Mouse (Mus musculus) kidney, embryonic 15.5 days (tissue): ENCODE measurements around the gene Polr2l. TPM values are rescaled to one million over a fixed set of nuclear protein-coding genes. Genes with fewer than 3 reads are reported as not detected.

Source experiments
- ATAC-seq: fragments of 200-750 bp; cut with Nextera tagmentation; replicated peaks from 2 replicates; pipeline ENCODE4 v1.8.0; 2017; ENCODE audit warnings: moderate TSS enrichment; ENCODE audit not compliant: low FRiP score
- H3K27ac ChIP-seq: fragments of 300-500 bp; sonication (generic); 2 replicates; pipeline ENCODE4 v1.5.1; 2015; ENCODE audit warnings: mild to moderate bottlenecking, inconsistent platforms
- H3K27me3 ChIP-seq: fragments of 300-500 bp; sonication (generic); 2 replicates; pipeline ENCODE4 v1.6.1; 2015; ENCODE audit warnings: inconsistent platforms
- H3K36me3 ChIP-seq: fragments of 300-500 bp; sonication (generic); 2 replicates; pipeline ENCODE4 v1.6.1; 2015; ENCODE audit warnings: inconsistent platforms
- H3K4me1 ChIP-seq: fragments of 300-500 bp; sonication (generic); 2 replicates; pipeline ENCODE4 v1.6.1; 2015; ENCODE audit warnings: inconsistent platforms
- H3K4me2 ChIP-seq: fragments of 300-500 bp; sonication (generic); 2 replicates; pipeline ENCODE4 v1.6.1; 2015; ENCODE audit warnings: moderate library complexity, mild to moderate bottlenecking, inconsistent platforms
- H3K4me3 ChIP-seq: fragments of 300-500 bp; sonication (generic); replicated peaks from 2 replicates; pipeline ENCODE4 v1.5.1; 2015; ENCODE audit warnings: mild to moderate bottlenecking, inconsistent platforms
- H3K9ac ChIP-seq: fragments of 300-500 bp; sonication (generic); 2 replicates; pipeline ENCODE4 v1.6.1; 2015; ENCODE audit warnings: mild to moderate bottlenecking, inconsistent platforms
- H3K9me3 ChIP-seq: fragments of 300-500 bp; sonication (generic); replicated peaks from 2 replicates; pipeline ENCODE4 v1.6.1; 2016; ENCODE audit warnings: inconsistent platforms
- WGBS: fragments of 180-500 bp; shearing (Covaris S2); methylation state at CpG from one replicate; pipeline ENCODE4 v1.1.7; 2015; ENCODE audit warnings: mixed read lengths; 5-methylcytosine and 5-hydroxymethylcytosine counted together
- polyA plus RNA-seq: library from polyadenylated mRNA; unstranded; fragments of >200 nt; fragmentation: Nextera tagmentation; extraction: Ambion mirVana; gene quantifications from 2 replicates; pipeline ENCODE4 v1.2.1, GENCODE M21; 2015

Gene Polr2l
- polyA plus RNA-seq, 1 experiment from 2014 or later, result 78.7 TPM

GRCm38 (mm10) chr7:141501820-141502555, 27.1 kb upstream of the Polr2l start:
- Histone ChIP-seq H3K27ac (no peak overlapping the region), H3K4me3 (no peak overlapping the region), H3K9me3 (no peaks in the 10 kb centered on the region), H3K9ac (no peak overlapping the region), H3K4me2 (no peak overlapping the region), H3K36me3 (peaks cover 15% of the 10 kb centered on the region), H3K4me1 (no peaks in the 10 kb centered on the region), H3K27me3 (no peaks in the 10 kb centered on the region)
- no peak for ATAC-seq
- 83% methylated on average over 7 of the region's 7 CpGs for WGBS

- no peak for ATAC-seq
Measured at GRCm38 (mm10) chr7:141497600-141497999, 22.7 kb upstream of the Polr2l start.

DNA sequence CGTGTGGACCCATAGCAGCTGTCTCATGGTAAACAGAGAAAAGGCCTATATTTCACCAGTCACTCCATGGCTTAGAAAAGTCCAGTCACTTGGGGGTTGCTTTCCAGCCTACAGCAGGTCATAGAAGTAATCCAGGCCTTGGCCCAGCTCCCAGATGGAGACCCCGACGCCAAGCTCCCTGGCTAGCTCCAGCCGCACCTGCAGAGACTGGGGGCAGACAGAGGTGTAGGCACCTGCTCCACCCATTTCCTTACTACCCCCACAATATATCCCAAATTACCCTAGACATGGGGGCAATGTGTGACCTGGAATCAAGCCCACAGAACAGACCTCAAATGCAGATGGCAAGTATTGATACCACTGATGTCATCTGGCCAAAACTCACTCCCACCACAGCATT, 21.0 kb upstream of the Polr2l start:
- Histone ChIP-seq H3K27ac (no peak overlapping the region), H3K9me3 (no peaks in the 10 kb centered on the region), H3K9ac (no peak overlapping the region), H3K4me2 (no peak overlapping the region), H3K4me1 (no peaks in the 10 kb centered on the region), H3K4me3 (no peak overlapping the region), H3K36me3 (peaks cover 56% of the 10 kb centered on the region), H3K27me3 (no peaks in the 10 kb centered on the region)
- ATAC-seq, result no peak
- WGBS, result 79% methylated on average over 4 of the region's 4 CpGs

More at GRCm38 (mm10) chr7:141497600-141497999, 22.7 kb upstream of the Polr2l start:
- no peaks in the 10 kb centered on the region for H3K9me3 ChIP-seq
- no peak overlapping the region for H3K4me3 ChIP-seq
- no peak overlapping the region for H3K9ac ChIP-seq
- no peaks in the 10 kb centered on the region for H3K4me1 ChIP-seq
- no peak overlapping the region for H3K4me2 ChIP-seq
- WGBS, result 93% methylated on average over 3 of the region's 3 CpGs
- peaks cover 42% of the 10 kb centered on the region for H3K36me3 ChIP-seq
- no peaks in the 10 kb centered on the region for H3K27me3 ChIP-seq
- no peak overlapping the region for H3K27ac ChIP-seq

DNA sequence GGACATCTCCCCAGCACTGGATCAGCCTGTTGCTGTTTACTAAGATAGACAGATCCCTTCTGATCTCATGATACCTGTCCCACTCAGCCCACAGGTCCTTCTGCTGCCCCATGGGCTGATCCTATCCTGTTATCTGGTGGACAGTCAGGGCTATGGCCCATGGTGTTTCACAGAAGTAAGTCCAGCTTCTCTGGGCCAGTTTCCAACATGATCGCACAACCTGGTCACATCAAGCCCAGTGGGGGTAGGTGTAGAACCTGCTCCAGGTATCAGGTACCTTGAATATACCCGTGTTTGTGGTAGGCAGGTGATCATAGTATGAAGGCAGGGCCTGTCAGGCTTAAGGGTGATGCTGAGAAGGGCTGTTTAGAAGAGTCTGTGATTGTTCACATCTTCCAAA, 20.4 kb upstream of the Polr2l start:
- Histone ChIP-seq H3K9me3 (no peaks in the 10 kb centered on the region), H3K4me1 (no peaks in the 10 kb centered on the region), H3K4me3 (no peak overlapping the region), H3K4me2 (no peak overlapping the region), H3K36me3 (peaks cover 53% of the 10 kb centered on the region), H3K27me3 (no peaks in the 10 kb centered on the region), H3K27ac (no peak overlapping the region), H3K9ac (no peak overlapping the region)
- 84% methylated on average over 2 of the region's 2 CpGs for WGBS
- no peak for ATAC-seq

DNA sequence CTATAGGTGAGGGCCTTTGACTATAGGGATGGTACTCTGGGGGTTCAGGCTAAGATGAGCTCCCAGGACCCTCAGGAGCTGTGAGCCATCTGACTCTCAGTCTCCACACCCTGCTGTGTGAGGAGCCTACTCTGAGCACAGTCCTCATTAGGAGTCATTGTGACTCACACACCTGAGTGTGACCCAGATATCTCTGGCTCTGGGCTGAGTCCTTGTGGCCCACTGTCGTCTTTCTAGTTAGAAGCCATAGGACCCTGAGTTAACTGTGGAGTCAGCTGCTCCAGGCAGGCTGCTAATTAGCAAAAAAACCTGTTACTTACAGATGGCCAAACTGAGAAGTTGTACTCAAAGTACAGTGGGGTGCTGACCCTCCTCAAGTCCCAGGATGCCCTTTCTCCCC, 18.8 kb upstream of the Polr2l start:
- WGBS, result 90% methylated on average over 1 of the region's 1 CpGs
- H3K9me3 ChIP-seq, result no peaks in the 10 kb centered on the region
- no peaks in the 10 kb centered on the region for H3K4me1 ChIP-seq
- H3K9ac ChIP-seq, result no peak overlapping the region
- no peak for ATAC-seq
- H3K27ac ChIP-seq, result no peak overlapping the region
- no peak overlapping the region for H3K4me2 ChIP-seq
- no peaks in the 10 kb centered on the region for H3K27me3 ChIP-seq
- peaks cover 57% of the 10 kb centered on the region for H3K36me3 ChIP-seq
- no peak overlapping the region for H3K4me3 ChIP-seq

DNA sequence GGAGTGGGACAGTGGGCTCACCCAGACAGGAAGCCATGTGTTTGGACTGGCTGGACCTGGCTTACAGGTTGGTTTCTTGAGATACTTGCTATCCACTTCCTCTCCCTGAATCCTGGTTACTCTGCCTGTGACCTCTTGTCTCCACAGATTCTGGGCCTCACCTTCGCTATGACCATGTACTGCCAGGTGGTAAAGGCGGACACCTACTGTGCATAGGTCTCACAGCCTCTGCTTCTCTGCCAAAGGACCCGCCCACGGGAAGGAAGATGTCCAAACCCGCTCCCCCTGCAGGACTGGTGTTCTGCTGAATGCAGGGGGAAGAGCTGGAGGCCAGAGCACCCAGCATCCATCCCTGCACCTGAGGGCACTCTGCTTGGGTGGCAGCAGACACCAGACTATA, 17.8 kb upstream of the Polr2l start:
- no peak overlapping the region for H3K4me3 ChIP-seq
- no peak for ATAC-seq
- no peaks in the 10 kb centered on the region for H3K27me3 ChIP-seq
- H3K9ac ChIP-seq, result no peak overlapping the region
- no peaks in the 10 kb centered on the region for H3K9me3 ChIP-seq
- H3K27ac ChIP-seq, result no peak overlapping the region
- H3K36me3 ChIP-seq, result peaks cover 56% of the 10 kb centered on the region
- H3K4me1 ChIP-seq, result no peaks in the 10 kb centered on the region
- 88% methylated on average over 5 of the region's 5 CpGs for WGBS
- no peak overlapping the region for H3K4me2 ChIP-seq

DNA sequence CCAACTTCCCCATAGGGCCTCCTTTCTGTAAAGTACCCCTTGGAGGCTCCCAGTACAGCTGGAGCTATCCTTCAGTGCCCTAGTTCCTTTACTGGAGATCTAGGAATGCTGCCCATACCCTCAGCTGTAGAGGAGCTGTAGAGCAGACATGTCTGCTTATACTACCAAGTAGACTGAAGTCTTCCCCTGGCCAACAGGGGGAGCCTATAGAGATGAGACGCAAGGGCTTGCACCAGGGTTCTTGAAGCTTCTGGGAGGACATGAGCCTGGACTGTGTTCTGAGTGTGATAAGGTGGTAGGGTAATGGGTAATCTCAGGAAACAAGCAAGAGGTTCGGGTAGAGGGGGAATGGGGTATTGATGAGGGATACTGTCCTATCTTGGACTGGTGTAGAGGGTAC, 16.2 kb upstream of the Polr2l start:
- Histone ChIP-seq H3K9me3 (no peaks in the 10 kb centered on the region), H3K4me2 (no peak overlapping the region), H3K36me3 (peaks cover 60% of the 10 kb centered on the region), H3K27ac (no peak overlapping the region), H3K4me1 (no peaks in the 10 kb centered on the region), H3K4me3 (no peak overlapping the region), H3K27me3 (no peaks in the 10 kb centered on the region), H3K9ac (no peak overlapping the region)
- 86% methylated on average over 2 of the region's 2 CpGs for WGBS
- no peak for ATAC-seq

DNA sequence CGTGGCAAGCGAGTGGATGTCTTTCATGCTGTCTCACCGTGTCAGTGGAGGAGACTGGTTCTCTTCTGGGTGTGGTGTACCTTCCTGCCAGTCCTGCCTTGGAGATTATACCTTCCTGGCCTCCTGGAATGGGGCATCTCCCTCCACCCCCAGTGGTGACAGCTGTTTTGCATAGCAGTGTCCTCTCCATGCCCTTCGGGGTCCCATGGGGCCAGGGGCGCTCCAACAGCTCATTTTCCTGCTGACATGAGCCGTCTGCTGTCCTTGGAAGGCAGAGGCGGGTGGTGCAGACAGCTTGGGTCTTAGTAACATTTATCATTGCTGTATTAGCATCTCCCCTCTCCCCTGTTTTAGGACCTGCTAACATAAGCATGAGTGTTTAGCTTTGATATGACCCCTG, 12.2 kb upstream of the Polr2l start:
- WGBS, result 68% methylated on average over 7 of the region's 7 CpGs
- H3K27ac ChIP-seq, result no peak overlapping the region
- no peaks in the 10 kb centered on the region for H3K9me3 ChIP-seq
- H3K4me3 ChIP-seq, result no peak overlapping the region
- H3K4me2 ChIP-seq, result no peak overlapping the region
- H3K4me1 ChIP-seq, result peaks cover 14% of the 10 kb centered on the region
- H3K36me3 ChIP-seq, result peaks cover 28% of the 10 kb centered on the region
- no peak overlapping the region for H3K9ac ChIP-seq
- peaks cover 14% of the 10 kb centered on the region for H3K27me3 ChIP-seq
- ATAC-seq, result no peak

- no peak overlapping the region for H3K9ac ChIP-seq
- peaks cover 19% of the 10 kb centered on the region for H3K36me3 ChIP-seq
- no peak overlapping the region for H3K27ac ChIP-seq
- H3K4me2 ChIP-seq, result no peak overlapping the region
- no peak for ATAC-seq
- peaks cover 16% of the 10 kb centered on the region for H3K27me3 ChIP-seq
- no peak overlapping the region for H3K4me3 ChIP-seq
- no peaks in the 10 kb centered on the region for H3K9me3 ChIP-seq
- peaks cover 23% of the 10 kb centered on the region for H3K4me1 ChIP-seq
- WGBS, result 73% methylated on average over 1 of the region's 1 CpGs
Measured at GRCm38 (mm10) chr7:141486239-141486638, 11.3 kb upstream of the Polr2l start.

DNA sequence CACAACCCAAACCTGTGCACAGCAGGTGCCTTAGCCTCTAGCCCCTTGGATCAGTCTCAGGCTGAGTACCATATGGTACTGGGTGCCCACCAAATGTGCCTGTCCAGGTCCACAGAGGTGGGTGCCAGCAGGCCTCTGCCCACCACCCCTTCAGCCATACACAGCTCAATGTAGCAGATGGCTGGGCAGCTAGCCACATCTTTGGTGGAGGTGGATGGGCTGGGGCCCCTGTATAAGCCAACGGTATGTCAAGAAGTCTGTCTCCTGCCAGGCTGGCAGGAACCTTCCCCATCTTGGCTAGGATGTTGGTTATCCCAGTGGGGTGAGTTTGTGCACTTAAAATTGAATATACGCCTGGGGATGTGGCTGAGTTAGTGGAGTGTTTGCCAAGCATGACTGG, 10.7 kb upstream of the Polr2l start:
- Histone ChIP-seq H3K4me3 (no peak overlapping the region), H3K4me2 (no peak overlapping the region), H3K27ac (no peak overlapping the region), H3K9ac (no peak overlapping the region), H3K27me3 (peaks cover 16% of the 10 kb centered on the region), H3K9me3 (no peaks in the 10 kb centered on the region), H3K4me1 (peaks cover 29% of the 10 kb centered on the region), H3K36me3 (peaks cover 15% of the 10 kb centered on the region; the same call in 1 of the 2 replicates)
- ATAC-seq, result no peak
- 88% methylated on average over 2 of the region's 2 CpGs for WGBS

GRCm38 (mm10) chr7:141485186-141485585, 10.3 kb upstream of the Polr2l start:
- H3K9ac ChIP-seq, result no peak overlapping the region
- ATAC-seq, result no peak
- no peak overlapping the region for H3K27ac ChIP-seq
- peaks cover 16% of the 10 kb centered on the region for H3K27me3 ChIP-seq
- H3K9me3 ChIP-seq, result no peaks in the 10 kb centered on the region
- peaks cover 15% of the 10 kb centered on the region; the same call in 1 of the 2 replicates for H3K36me3 ChIP-seq
- H3K4me2 ChIP-seq, result no peak overlapping the region
- H3K4me1 ChIP-seq, result peaks cover 33% of the 10 kb centered on the region
- WGBS, result 59% methylated on average over 2 of the region's 2 CpGs
- no peak overlapping the region for H3K4me3 ChIP-seq

- WGBS, result 61% methylated on average over 5 of the region's 5 CpGs
- no peak for ATAC-seq
- no peaks in the 10 kb centered on the region for H3K9me3 ChIP-seq
- 0 out of 2 replicates have a peak, but pooled peaks cover 8% of the 10 kb centered on the region for H3K36me3 ChIP-seq
- H3K9ac ChIP-seq, result no peak overlapping the region
- peaks cover 33% of the 10 kb centered on the region for H3K4me1 ChIP-seq
- H3K27ac ChIP-seq, result no peak overlapping the region
- no peak overlapping the region for H3K4me2 ChIP-seq
- peaks cover 16% of the 10 kb centered on the region for H3K27me3 ChIP-seq
- no peak overlapping the region for H3K4me3 ChIP-seq
Measured at GRCm38 (mm10) chr7:141484186-141485120, 9.5 kb upstream of the Polr2l start.
